Mouse (Mus musculus) limb, embryonic 15.5 days (tissue): ENCODE measurements around the gene Plekhg3. TPM values are rescaled to one million over a fixed set of nuclear protein-coding genes. Genes with fewer than 3 reads are reported as not detected.

Source experiments
- ATAC-seq: fragments of 200-750 bp; cut with Nextera tagmentation; 2 replicates; pipeline ENCODE4 v1.8.0; 2017; ENCODE audit warnings: low read depth, moderate TSS enrichment; ENCODE audit not compliant: insufficient number of reproducible peaks, low FRiP score, low TSS enrichment
- H3K27ac ChIP-seq: fragments of 300-500 bp; sonication (generic); 2 replicates; pipeline ENCODE4 v1.5.1; 2015; ENCODE audit warnings: moderate library complexity, mild to moderate bottlenecking, inconsistent platforms
- H3K27me3 ChIP-seq: fragments of 300-500 bp; sonication (generic); 2 replicates; pipeline ENCODE4 v1.6.1; 2015; ENCODE audit warnings: inconsistent platforms
- H3K36me3 ChIP-seq: fragments of 300-500 bp; sonication (generic); 2 replicates; pipeline ENCODE4 v1.6.1; 2015; ENCODE audit warnings: inconsistent platforms
- H3K4me1 ChIP-seq: fragments of 300-500 bp; sonication (generic); 2 replicates; pipeline ENCODE4 v1.6.1; 2015; ENCODE audit warnings: inconsistent platforms
- H3K4me2 ChIP-seq: fragments of 300-500 bp; sonication (generic); 2 replicates; pipeline ENCODE4 v1.6.1; 2015; ENCODE audit warnings: mild to moderate bottlenecking, inconsistent platforms
- H3K4me3 ChIP-seq: fragments of 300-500 bp; sonication (generic); 2 replicates; pipeline ENCODE4 v1.5.1; 2015; ENCODE audit warnings: mild to moderate bottlenecking, inconsistent platforms
- H3K9ac ChIP-seq: fragments of 300-500 bp; sonication (generic); 2 replicates; pipeline ENCODE4 v1.6.1; 2015; ENCODE audit warnings: inconsistent platforms
- H3K9me3 ChIP-seq: fragments of 300-500 bp; sonication (generic); 2 replicates; pipeline ENCODE4 v1.6.1; 2016; ENCODE audit warnings: inconsistent platforms
- WGBS: fragments of 180-500 bp; shearing (Covaris S2); methylation state at CpG from one replicate; pipeline ENCODE4 v1.1.7; 2015; 5-methylcytosine and 5-hydroxymethylcytosine counted together
- polyA plus RNA-seq: library from polyadenylated mRNA; unstranded; fragments of >200 nt; fragmentation: Nextera tagmentation; extraction: Ambion mirVana; gene quantifications from 2 replicates; pipeline ENCODE4 v1.2.1, GENCODE M21; 2015

Plekhg3 gene
- polyA plus RNA-seq, 1 experiment from 2014 or later, result 8.0 TPM

- Histone ChIP-seq H3K27ac (no peak overlapping the region), H3K4me2 (no peak overlapping the region), H3K9ac (no peak overlapping the region), H3K9me3 (no peaks in the 10 kb centered on the region), H3K27me3 (peaks cover 12% of the 10 kb centered on the region), H3K36me3 (no peaks in the 10 kb centered on the region), H3K4me3 (no peak overlapping the region), H3K4me1 (peaks cover 18% of the 10 kb centered on the region)
- no peak for ATAC-seq
- 75% methylated on average over 5 of the region's 5 CpGs for WGBS
Observed at GRCm38 (mm10) chr12:76528766-76529165, 1.9 kb upstream of the Plekhg3 start.

- Histone ChIP-seq H3K9me3 (no peaks in the 10 kb centered on the region), H3K27me3 (peaks cover 12% of the 10 kb centered on the region), H3K4me2 (peak overlapping the region; percentile 97), H3K36me3 (no peaks in the 10 kb centered on the region), H3K27ac (no peak overlapping the region; the same call in 1 of the 2 replicates), H3K4me3 (peak overlapping the region; percentile 64), H3K9ac (no peak overlapping the region; the same call in 1 of the 2 replicates), H3K4me1 (peaks cover 42% of the 10 kb centered on the region)
- no peak for ATAC-seq
- WGBS, result 5% methylated on average over 19 of the region's 19 CpGs
Observed at GRCm38 (mm10) chr12:76531986-76532925, 1.6 kb downstream of the Plekhg3 start.

- Histone ChIP-seq H3K27me3 (peaks cover 12% of the 10 kb centered on the region), H3K4me3 (peak overlapping the region; percentile 64), H3K27ac (peak overlapping the region; percentile 82), H3K4me1 (peaks cover 44% of the 10 kb centered on the region), H3K36me3 (no peaks in the 10 kb centered on the region), H3K4me2 (peak overlapping the region; percentile 97), H3K9me3 (no peaks in the 10 kb centered on the region), H3K9ac (peak overlapping the region; percentile 65)
- WGBS, result under 1% methylated on average over 31 of the region's 31 CpGs
- no peak for ATAC-seq
Observed at GRCm38 (mm10) chr12:76532926-76533376, 2.3 kb downstream of the Plekhg3 start.

- H3K27me3 ChIP-seq, result peaks cover 12% of the 10 kb centered on the region
- WGBS, result under 1% methylated on average over 72 of the region's 74 CpGs
Observed at GRCm38 (mm10) chr12:76533377-76534222, 2.9 kb downstream of the Plekhg3 start.

DNA sequence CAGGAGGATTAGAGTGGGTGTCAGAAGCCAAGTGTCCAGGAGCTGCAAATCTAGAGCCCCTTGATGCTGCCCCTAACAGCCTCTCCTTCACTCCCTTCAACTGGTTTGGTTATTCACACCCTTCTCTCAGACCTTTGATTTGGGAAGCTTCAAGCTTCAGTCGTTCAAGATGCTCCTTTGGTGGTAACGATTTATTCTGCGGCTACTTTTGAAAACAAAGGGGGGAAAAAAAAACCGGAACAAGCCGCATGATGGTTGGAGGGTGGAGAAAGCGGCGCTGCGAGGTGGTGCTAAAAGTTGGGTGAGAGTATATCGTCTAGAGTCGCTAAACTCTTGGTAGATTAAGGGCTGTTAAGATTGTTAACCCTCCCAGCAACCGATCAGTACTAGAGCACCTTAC lies 3.5 kb downstream of the Plekhg3 start:
- no peaks in the 10 kb centered on the region for H3K9me3 ChIP-seq
- H3K27ac ChIP-seq, result peak overlapping the region; percentile 82
- H3K4me3 ChIP-seq, result peak overlapping the region; percentile 64
- no peaks in the 10 kb centered on the region for H3K36me3 ChIP-seq
- no peak for ATAC-seq
- H3K4me2 ChIP-seq, result peak overlapping the region; percentile 97
- peaks cover 12% of the 10 kb centered on the region for H3K27me3 ChIP-seq
- peaks cover 44% of the 10 kb centered on the region for H3K4me1 ChIP-seq
- WGBS, result under 1% methylated on average over 11 of the region's 11 CpGs
- H3K9ac ChIP-seq, result peak overlapping the region; percentile 65

More at GRCm38 (mm10) chr12:76533377-76534222, 2.9 kb downstream of the Plekhg3 start:
- peak overlapping the region; percentile 65 for H3K9ac ChIP-seq
- peak overlapping the region; percentile 97 for H3K4me2 ChIP-seq
- H3K36me3 ChIP-seq, result no peaks in the 10 kb centered on the region
- H3K9me3 ChIP-seq, result no peaks in the 10 kb centered on the region
- peaks cover 44% of the 10 kb centered on the region for H3K4me1 ChIP-seq
- peak overlapping the region; percentile 82 for H3K27ac ChIP-seq
- peak overlapping the region; percentile 64 for H3K4me3 ChIP-seq
- ATAC-seq, result peak; percentile 81

- 11% methylated on average over 9 of the region's 9 CpGs for WGBS
- Histone ChIP-seq H3K4me1 (peaks cover 44% of the 10 kb centered on the region), H3K4me2 (peak overlapping the region; percentile 97), H3K27me3 (peaks cover 12% of the 10 kb centered on the region), H3K4me3 (peak overlapping the region; percentile 64), H3K9ac (peak overlapping the region; percentile 65; the same call in 1 of the 2 replicates), H3K27ac (peak overlapping the region; percentile 82), H3K36me3 (no peaks in the 10 kb centered on the region), H3K9me3 (peaks cover 3% of the 10 kb centered on the region; the same call in 1 of the 2 replicates)
- no peak for ATAC-seq
Observed at GRCm38 (mm10) chr12:76534641-76535283, 4.1 kb downstream of the Plekhg3 start.

DNA sequence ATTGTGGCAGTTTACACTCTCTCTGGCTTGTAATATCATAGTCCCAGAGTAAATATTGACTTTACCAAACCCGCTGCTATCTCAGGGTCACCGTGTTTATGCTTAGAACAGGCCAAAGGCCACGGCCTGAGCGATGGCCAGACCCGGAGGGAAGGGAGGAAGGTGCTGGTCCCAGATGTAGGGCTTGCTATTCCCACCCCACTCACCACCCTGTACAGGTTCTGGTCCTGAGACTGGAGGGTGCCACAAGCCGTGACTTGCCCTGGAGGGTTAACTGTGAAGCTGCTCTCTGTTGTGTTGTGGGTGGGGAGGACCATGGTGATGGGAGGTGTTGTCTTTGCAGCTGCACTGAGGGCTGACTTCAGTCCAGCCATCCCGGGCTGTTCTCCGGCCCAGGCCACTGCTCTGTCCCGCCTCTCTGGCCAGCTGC lies 4.8 kb downstream of the Plekhg3 start:
- peaks cover 45% of the 10 kb centered on the region for H3K4me1 ChIP-seq
- no peaks in the 10 kb centered on the region for H3K36me3 ChIP-seq
- H3K9me3 ChIP-seq, result peaks cover 3% of the 10 kb centered on the region; the same call in 1 of the 2 replicates
- peaks cover 12% of the 10 kb centered on the region for H3K27me3 ChIP-seq
- 41% methylated on average over 9 of the region's 9 CpGs for WGBS
- H3K27ac ChIP-seq, result no peak overlapping the region
- peak overlapping the region; percentile 9; the same call in 1 of the 2 replicates for H3K4me3 ChIP-seq
- no peak for ATAC-seq
- H3K9ac ChIP-seq, result 0 out of 2 replicates have a peak overlapping the region, but pooled peaks have one; percentile 14
- H3K4me2 ChIP-seq, result peak overlapping the region; percentile 97

DNA sequence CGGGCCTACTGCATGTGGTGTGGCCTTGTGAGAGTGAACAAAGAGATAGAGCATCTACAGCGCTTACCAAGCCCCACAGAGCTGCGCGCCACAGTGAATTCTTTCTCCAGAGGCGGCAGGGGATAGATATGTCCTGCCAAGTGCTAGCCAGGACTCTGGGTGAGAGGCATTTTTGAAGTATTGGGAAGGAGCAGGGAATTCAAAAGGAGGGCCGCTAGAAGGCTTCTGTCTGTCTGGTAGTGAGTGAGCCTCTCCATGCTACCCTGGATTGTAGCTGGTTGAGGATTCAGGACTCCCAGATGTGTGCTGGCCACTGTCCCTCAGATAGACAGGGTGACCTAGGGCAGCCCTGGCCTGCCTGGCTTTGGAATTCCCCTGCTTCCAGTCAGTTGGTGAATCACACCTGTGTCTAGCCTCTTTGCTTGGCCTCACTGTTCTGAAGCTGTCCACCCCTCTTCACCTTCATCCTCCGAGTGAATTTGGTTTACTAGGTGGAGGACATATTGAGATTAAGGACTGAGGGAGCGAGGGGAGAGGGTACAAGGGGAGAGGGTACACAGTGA lies 6.0 kb downstream of the Plekhg3 start:
- H3K4me1 ChIP-seq, result peaks cover 54% of the 10 kb centered on the region
- H3K27ac ChIP-seq, result no peak overlapping the region
- no peak overlapping the region for H3K9ac ChIP-seq
- no peak for ATAC-seq
- no peaks in the 10 kb centered on the region for H3K36me3 ChIP-seq
- H3K27me3 ChIP-seq, result peaks cover 8% of the 10 kb centered on the region
- H3K9me3 ChIP-seq, result peaks cover 3% of the 10 kb centered on the region; the same call in 1 of the 2 replicates
- H3K4me3 ChIP-seq, result no peak overlapping the region
- 83% methylated on average over 8 of the region's 8 CpGs for WGBS
- no peak overlapping the region for H3K4me2 ChIP-seq

- Histone ChIP-seq H3K36me3 (no peaks in the 10 kb centered on the region), H3K9me3 (peaks cover 3% of the 10 kb centered on the region; the same call in 1 of the 2 replicates), H3K9ac (no peak overlapping the region), H3K4me3 (no peak overlapping the region), H3K4me1 (peaks cover 50% of the 10 kb centered on the region), H3K27ac (no peak overlapping the region), H3K4me2 (no peak overlapping the region), H3K27me3 (peaks cover under 1% of the 10 kb centered on the region; the same call in 1 of the 2 replicates)
- 85% methylated on average over 8 of the region's 8 CpGs for WGBS
- ATAC-seq, result no peak
Observed at GRCm38 (mm10) chr12:76537434-76537833, 6.7 kb downstream of the Plekhg3 start.

DNA sequence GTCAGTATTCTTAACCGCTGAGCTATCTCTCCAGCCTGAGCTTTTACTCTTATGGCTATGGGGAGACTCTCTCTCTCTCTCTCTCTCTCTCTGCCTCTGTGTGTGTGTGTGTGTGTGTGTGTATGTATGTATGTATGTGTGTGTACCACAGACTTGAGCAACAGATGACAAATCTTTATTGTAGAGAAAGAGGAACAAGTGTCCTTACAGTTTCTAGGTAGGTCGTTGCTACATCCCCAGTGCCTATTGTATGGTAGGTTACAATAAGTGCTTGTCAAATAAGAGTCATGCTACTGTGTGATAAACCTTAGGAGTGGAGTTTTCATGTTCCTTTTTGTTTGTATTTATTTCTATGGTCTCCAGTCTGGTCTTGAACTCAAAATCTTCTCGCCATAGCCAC lies 9.5 kb downstream of the Plekhg3 start:
- H3K36me3 ChIP-seq, result no peaks in the 10 kb centered on the region
- no peak overlapping the region for H3K4me3 ChIP-seq
- no peak overlapping the region for H3K4me2 ChIP-seq
- H3K4me1 ChIP-seq, result peaks cover 28% of the 10 kb centered on the region
- no peak overlapping the region for H3K27ac ChIP-seq
- 94% methylated on average over 3 of the region's 3 CpGs for WGBS
- no peak overlapping the region for H3K9ac ChIP-seq
- ATAC-seq, result no peak
- H3K9me3 ChIP-seq, result peaks cover 3% of the 10 kb centered on the region; the same call in 1 of the 2 replicates
- H3K27me3 ChIP-seq, result no peaks in the 10 kb centered on the region
